Mouse (Mus musculus): Measurements from ENCODE around the gene Tbcel. TPM values are rescaled to one million over a fixed set of nuclear protein-coding genes. Genes with fewer than 3 reads are reported as not detected.
A peak's percentile ranks its signal among the peaks of the same experiment; 100 is the strongest.

Tbcel gene
- polyA plus RNA-seq, 1 experiment from 2014 or later, result 6.4 TPM

- DNase-seq (ENCODE audit: low spot score) (no peak), ATAC-seq (replicated peaks; ENCODE audit: low FRiP score) (no peak)
- Histone ChIP-seq H3K27ac (ENCODE audit: low read depth, low read length) (no peak overlapping the region), H3K4me3 (ENCODE audit: low read depth, low read length) (no peak overlapping the region), H3K9me3 (ENCODE audit: control insufficient read depth, low read length) (no peaks in the 10 kb centered on the region), H3K4me1 (replicated peaks; ENCODE audit: control insufficient read depth, insufficient read depth, low read length) (no peaks in the 10 kb centered on the region), H3K27me3 (replicated peaks; ENCODE audit: control insufficient read depth, insufficient read depth, low read length) (no peaks in the 10 kb centered on the region), H3K4me2 (no peak overlapping the region), H3K36me3 (ENCODE audit: control insufficient read depth, insufficient read depth, low read length) (peaks cover 31% of the 10 kb centered on the region), H3K9ac (ENCODE audit: low read depth, low read length) (no peak overlapping the region)
- WGBS, result 88% methylated on average over 8 of the region's 8 CpGs
Observed at GRCm38 (mm10) chr9:42442100-42442499, 65.5 kb downstream of the Tbcel start.

GRCm38 (mm10) chr9:42441234-42441633, 66.4 kb downstream of the Tbcel start:
- no peak for DNase-seq (ENCODE audit: low spot score)
- ATAC-seq (replicated peaks; ENCODE audit: low FRiP score), result no peak
- H3K9me3 ChIP-seq (ENCODE audit: control insufficient read depth, low read length), result no peaks in the 10 kb centered on the region
- H3K9ac ChIP-seq (ENCODE audit: low read depth, low read length), result no peak overlapping the region
- 95% methylated on average over 2 of the region's 2 CpGs for WGBS
- H3K4me3 ChIP-seq (ENCODE audit: low read depth, low read length), result no peak overlapping the region
- H3K27ac ChIP-seq (ENCODE audit: low read depth, low read length), result no peak overlapping the region
- H3K4me1 ChIP-seq (replicated peaks; ENCODE audit: control insufficient read depth, insufficient read depth, low read length), result no peaks in the 10 kb centered on the region
- peaks cover 31% of the 10 kb centered on the region for H3K36me3 ChIP-seq (ENCODE audit: control insufficient read depth, insufficient read depth, low read length)
- no peak overlapping the region for H3K4me2 ChIP-seq
- no peaks in the 10 kb centered on the region for H3K27me3 ChIP-seq (replicated peaks; ENCODE audit: control insufficient read depth, insufficient read depth, low read length)

- Histone ChIP-seq H3K4me1 (replicated peaks; ENCODE audit: control insufficient read depth, insufficient read depth, low read length) (no peaks in the 10 kb centered on the region), H3K36me3 (ENCODE audit: control insufficient read depth, insufficient read depth, low read length) (peaks cover 23% of the 10 kb centered on the region), H3K27me3 (replicated peaks; ENCODE audit: control insufficient read depth, insufficient read depth, low read length) (no peaks in the 10 kb centered on the region), H3K4me2 (no peak overlapping the region), H3K9me3 (ENCODE audit: control insufficient read depth, low read length) (no peaks in the 10 kb centered on the region), H3K27ac (ENCODE audit: low read depth, low read length) (no peak overlapping the region), H3K9ac (ENCODE audit: low read depth, low read length) (no peak overlapping the region), H3K4me3 (ENCODE audit: low read depth, low read length) (no peak overlapping the region)
- no peak for DNase-seq (ENCODE audit: low spot score)
- ATAC-seq (replicated peaks; ENCODE audit: low FRiP score), result no peak
- WGBS, result 70% methylated on average over 4 of the region's 4 CpGs
Observed at GRCm38 (mm10) chr9:42439446-42439845, 68.2 kb downstream of the Tbcel start.

GRCm38 (mm10) chr9:42432155-42432554, 75.5 kb downstream of the Tbcel start:
- ATAC-seq (replicated peaks; ENCODE audit: low FRiP score) (no peak), DNase-seq (ENCODE audit: low spot score) (no peak)
- no peaks in the 10 kb centered on the region for H3K9me3 ChIP-seq (ENCODE audit: control insufficient read depth, low read length)
- H3K4me3 ChIP-seq (ENCODE audit: low read depth, low read length), result no peak overlapping the region
- H3K4me2 ChIP-seq, result no peak overlapping the region
- H3K9ac ChIP-seq (ENCODE audit: low read depth, low read length), result no peak overlapping the region
- 90% methylated on average over 2 of the region's 2 CpGs for WGBS
- H3K4me1 ChIP-seq (replicated peaks; ENCODE audit: control insufficient read depth, insufficient read depth, low read length), result peaks cover 9% of the 10 kb centered on the region
- no peaks in the 10 kb centered on the region for H3K27me3 ChIP-seq (replicated peaks; ENCODE audit: control insufficient read depth, insufficient read depth, low read length)
- no peak overlapping the region for H3K27ac ChIP-seq (ENCODE audit: low read depth, low read length)
- H3K36me3 ChIP-seq (ENCODE audit: control insufficient read depth, insufficient read depth, low read length), result peaks cover 3% of the 10 kb centered on the region

GRCm38 (mm10) chr9:42431606-42432005, 76.0 kb downstream of the Tbcel start:
- H3K36me3 ChIP-seq (ENCODE audit: control insufficient read depth, insufficient read depth, low read length), result peaks cover 6% of the 10 kb centered on the region

GRCm38 (mm10) chr9:42428060-42428924, 79.3 kb downstream of the Tbcel start:
- ATAC-seq (replicated peaks; ENCODE audit: low FRiP score), result peak; percentile 54
- Histone ChIP-seq H3K36me3 (ENCODE audit: control insufficient read depth, insufficient read depth, low read length) (peaks cover 6% of the 10 kb centered on the region), H3K4me2 (no peak overlapping the region; the same call in 1 of the 2 replicates), H3K9me3 (ENCODE audit: control insufficient read depth, low read length) (no peaks in the 10 kb centered on the region), H3K27ac (ENCODE audit: low read depth, low read length) (no peak overlapping the region; the same call in 1 of the 2 replicates), H3K27me3 (replicated peaks; ENCODE audit: control insufficient read depth, insufficient read depth, low read length) (no peaks in the 10 kb centered on the region), H3K4me1 (replicated peaks; ENCODE audit: control insufficient read depth, insufficient read depth, low read length) (peaks cover 9% of the 10 kb centered on the region), H3K9ac (ENCODE audit: low read depth, low read length) (no peak overlapping the region; the same call in 1 of the 2 replicates), H3K4me3 (ENCODE audit: low read depth, low read length) (no peak overlapping the region)
- 60% methylated on average over 12 of the region's 12 CpGs for WGBS
- DNase-seq (ENCODE audit: low spot score), result no peak

More at GRCm38 (mm10) chr9:42431606-42432005, 76.0 kb downstream of the Tbcel start:
- Histone ChIP-seq H3K9ac (ENCODE audit: low read depth, low read length) (no peak overlapping the region), H3K27me3 (replicated peaks; ENCODE audit: control insufficient read depth, insufficient read depth, low read length) (no peaks in the 10 kb centered on the region), H3K4me3 (ENCODE audit: low read depth, low read length) (no peak overlapping the region), H3K4me1 (replicated peaks; ENCODE audit: control insufficient read depth, insufficient read depth, low read length) (peaks cover 9% of the 10 kb centered on the region), H3K27ac (ENCODE audit: low read depth, low read length) (no peak overlapping the region), H3K9me3 (ENCODE audit: control insufficient read depth, low read length) (no peaks in the 10 kb centered on the region), H3K4me2 (no peak overlapping the region)
- ATAC-seq (replicated peaks; ENCODE audit: low FRiP score) (no peak), DNase-seq (ENCODE audit: low spot score) (no peak)
- 88% methylated on average over 2 of the region's 2 CpGs for WGBS

- H3K36me3 ChIP-seq (ENCODE audit: control insufficient read depth, insufficient read depth, low read length), result peaks cover 9% of the 10 kb centered on the region
- 75% methylated on average over 10 of the region's 10 CpGs for WGBS
- no peak overlapping the region for H3K4me3 ChIP-seq (ENCODE audit: low read depth, low read length)
- ATAC-seq (replicated peaks; ENCODE audit: low FRiP score) (no peak), DNase-seq (ENCODE audit: low spot score) (no peak)
- no peak overlapping the region for H3K4me2 ChIP-seq
- H3K27ac ChIP-seq (ENCODE audit: low read depth, low read length), result no peak overlapping the region
- no peak overlapping the region for H3K9ac ChIP-seq (ENCODE audit: low read depth, low read length)
- H3K27me3 ChIP-seq (replicated peaks; ENCODE audit: control insufficient read depth, insufficient read depth, low read length), result no peaks in the 10 kb centered on the region
- peaks cover 9% of the 10 kb centered on the region for H3K4me1 ChIP-seq (replicated peaks; ENCODE audit: control insufficient read depth, insufficient read depth, low read length)
- no peaks in the 10 kb centered on the region for H3K9me3 ChIP-seq (ENCODE audit: control insufficient read depth, low read length)
Observed at GRCm38 (mm10) chr9:42426661-42427358, 80.8 kb downstream of the Tbcel start.

- Histone ChIP-seq H3K27me3 (replicated peaks; ENCODE audit: control insufficient read depth, insufficient read depth, low read length) (no peaks in the 10 kb centered on the region), H3K9ac (ENCODE audit: low read depth, low read length) (no peak overlapping the region), H3K36me3 (ENCODE audit: control insufficient read depth, insufficient read depth, low read length) (peaks cover 10% of the 10 kb centered on the region), H3K4me2 (no peak overlapping the region), H3K4me1 (replicated peaks; ENCODE audit: control insufficient read depth, insufficient read depth, low read length) (peaks cover 9% of the 10 kb centered on the region), H3K27ac (ENCODE audit: low read depth, low read length) (no peak overlapping the region), H3K9me3 (ENCODE audit: control insufficient read depth, low read length) (no peaks in the 10 kb centered on the region), H3K4me3 (ENCODE audit: low read depth, low read length) (no peak overlapping the region)
- DNase-seq (ENCODE audit: low spot score) (no peak), ATAC-seq (replicated peaks; ENCODE audit: low FRiP score) (no peak)
- WGBS, result 79% methylated on average over 2 of the region's 2 CpGs
Observed at GRCm38 (mm10) chr9:42423649-42424048, 84.0 kb downstream of the Tbcel start.

All from liver, embryonic 11.5 days (tissue).